Mouse (Mus musculus): ENCODE measurements around the gene Ccl3.

- TF ChIP-seq GATA1 (IDR thresholded peaks at IDR 0.05; ENCODE audit: low read length) (no peak), TAL1 (IDR thresholded peaks at IDR 0.05; ENCODE audit: low read length) (no peak)
These were observed 26.5 kb upstream of the Ccl3 start for GRCm38 (mm10) chr11:83675665-83676064.

All from erythroblast, embryonic 14.5 days (primary cell).